Mouse (Mus musculus) fibroblast of lung, adult 2 months (primary cell): Measurements from ENCODE around the gene Metrn.

Experiments
- DNase-seq: peaks from one replicate; pipeline ENCODE4 v3.0.0-alpha.2; 2011; ENCODE audit warnings: low read depth

Gene Metrn

GRCm38 (mm10) chr17:25769331-25769730 is 27.6 kb downstream of the Metrn start:
- no peak for DNase-seq

GRCm38 (mm10) chr17:25765886-25766285 is 31.1 kb downstream of the Metrn start:
- no peak for DNase-seq

- DNase-seq, result no peak
These were observed 34.3 kb downstream of the Metrn start for GRCm38 (mm10) chr17:25762591-25762990.

- no peak for DNase-seq
These were observed 35.4 kb downstream of the Metrn start for GRCm38 (mm10) chr17:25761561-25761970.

GRCm38 (mm10) chr17:25760148-25760547 is 36.8 kb downstream of the Metrn start:
- DNase-seq, result no peak

- peak; percentile 23 for DNase-seq
These were observed 39.2 kb downstream of the Metrn start for GRCm38 (mm10) chr17:25757691-25758090.

GRCm38 (mm10) chr17:25756378-25757242 is 40.3 kb downstream of the Metrn start:
- no peak for DNase-seq

- no peak for DNase-seq
These were observed 41.1 kb downstream of the Metrn start for GRCm38 (mm10) chr17:25755627-25756377.

- DNase-seq, result no peak
These were observed 41.9 kb downstream of the Metrn start for GRCm38 (mm10) chr17:25755086-25755485.

- no peak for DNase-seq
These were observed 42.7 kb downstream of the Metrn start, which contains the start of gene Msln for GRCm38 (mm10) chr17:25754241-25754640. Msln (minus strand) TSS chr17:25754378.

- no peak for DNase-seq
These were observed 45.5 kb downstream of the Metrn start for GRCm38 (mm10) chr17:25751446-25751845.

- DNase-seq, result no peak
These were observed 47.6 kb downstream of the Metrn start for GRCm38 (mm10) chr17:25749314-25749713.

- no peak for DNase-seq
These were observed 48.7 kb downstream of the Metrn start for GRCm38 (mm10) chr17:25748238-25748637.

- no peak for DNase-seq
These were observed 52.6 kb downstream of the Metrn start for GRCm38 (mm10) chr17:25744311-25744710.

GRCm38 (mm10) chr17:25743831-25744230 is 53.1 kb downstream of the Metrn start:
- DNase-seq, result no peak
